Mouse (Mus musculus) forebrain, embryonic 13.5 days (tissue): ENCODE data around the gene Pif1. TPM values are rescaled to one million over a fixed set of nuclear protein-coding genes. Genes with fewer than 3 reads are reported as not detected.

Source experiments
- ATAC-seq: fragments of 200-750 bp; cut with Nextera tagmentation; 2 replicates; pipeline ENCODE4 v1.8.0; 2017
- H3K27ac ChIP-seq: fragments of 300-500 bp; sonication (generic); 2 replicates; pipeline ENCODE4 v1.5.1; 2015; ENCODE audit warnings: inconsistent platforms, mild to moderate bottlenecking, moderate library complexity
- H3K27me3 ChIP-seq: fragments of 300-500 bp; sonication (generic); 2 replicates; pipeline ENCODE4 v1.6.1; 2015; ENCODE audit warnings: mild to moderate bottlenecking, inconsistent platforms
- H3K36me3 ChIP-seq: fragments of 300-500 bp; sonication (generic); 2 replicates; pipeline ENCODE4 v1.6.1; 2015; ENCODE audit warnings: mild to moderate bottlenecking, inconsistent platforms; ENCODE audit not compliant: poor library complexity, severe bottlenecking
- H3K4me1 ChIP-seq: fragments of 300-500 bp; sonication (generic); 2 replicates; pipeline ENCODE4 v1.6.1; 2015; ENCODE audit warnings: inconsistent platforms
- H3K4me2 ChIP-seq: fragments of 300-500 bp; sonication (generic); 2 replicates; pipeline ENCODE4 v1.6.1; 2015; ENCODE audit warnings: inconsistent platforms, mild to moderate bottlenecking, moderate library complexity
- H3K4me3 ChIP-seq: fragments of 300-500 bp; sonication (generic); 2 replicates; pipeline ENCODE4 v1.5.1; 2015; ENCODE audit warnings: mild to moderate bottlenecking, inconsistent platforms
- H3K9ac ChIP-seq: fragments of 300-500 bp; sonication (generic); 2 replicates; pipeline ENCODE4 v1.6.1; 2015; ENCODE audit warnings: mild to moderate bottlenecking, inconsistent platforms
- H3K9me3 ChIP-seq: fragments of 300-500 bp; sonication (generic); replicated peaks from 2 replicates; pipeline ENCODE4 v1.6.1; 2016; ENCODE audit warnings: inconsistent platforms
- WGBS: fragments of 180-500 bp; shearing (Covaris S2); methylation state at CpG from one replicate; pipeline ENCODE4 v1.1.7; 2015; 5-methylcytosine and 5-hydroxymethylcytosine counted together
- polyA plus RNA-seq: library from polyadenylated mRNA; unstranded; fragments of >200 nt; fragmentation: Nextera tagmentation; extraction: Ambion mirVana; gene quantifications from 2 replicates; pipeline ENCODE4 v1.2.1, GENCODE M21; 2015

The Pif1 gene
- polyA plus RNA-seq, 1 experiment from 2014 or later = 21.2 TPM

DNA sequence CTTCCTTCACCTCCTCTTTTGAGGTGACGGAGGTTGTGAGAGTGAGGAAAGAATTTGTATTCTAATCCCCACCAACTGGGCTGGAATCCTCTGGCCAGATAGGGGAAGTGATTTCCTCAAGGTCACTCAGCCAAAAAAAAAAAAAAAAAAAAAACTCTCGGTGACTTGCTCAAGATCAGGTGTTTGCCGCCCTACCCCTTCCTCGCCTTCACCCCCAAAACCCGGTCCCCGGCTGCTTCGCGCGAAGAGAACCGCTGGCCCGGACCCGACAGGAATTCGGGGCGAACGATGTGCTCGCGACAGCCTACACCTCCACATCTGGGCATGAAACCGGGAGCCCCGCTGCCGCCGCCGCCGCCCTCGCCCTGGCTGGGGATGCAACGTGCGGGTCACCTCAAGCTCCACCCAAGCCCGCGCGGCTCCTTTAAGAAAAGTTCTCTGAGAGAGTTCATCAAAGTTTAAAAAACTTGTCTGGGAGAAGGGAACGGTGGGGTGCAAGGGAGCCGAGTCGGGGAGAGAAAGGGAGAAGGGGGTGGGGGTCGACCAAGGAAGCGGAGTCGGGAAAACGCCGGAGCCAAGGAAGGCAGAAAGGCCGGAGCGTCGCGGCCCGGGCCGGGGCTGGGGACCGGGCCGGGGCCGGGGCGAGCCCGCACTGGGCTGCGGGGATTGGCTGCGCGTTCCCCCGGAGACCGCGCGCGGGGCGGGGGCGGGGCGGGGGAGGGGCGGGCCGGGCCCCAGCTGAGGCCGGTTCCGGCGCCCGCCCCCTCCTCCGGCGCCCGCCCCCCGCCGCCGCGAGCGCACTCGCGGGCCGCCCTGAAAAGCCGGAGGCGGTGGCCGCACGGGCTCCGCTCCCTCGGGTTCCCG lies 43.0 kb downstream of the Pif1 start:
- H3K4me3 ChIP-seq = peak overlapping the region; percentile 65
- under 1% methylated on average over 56 of the region's 83 CpGs for WGBS
- peak overlapping the region; percentile 99 for H3K4me2 ChIP-seq
- no peaks in the 10 kb centered on the region for H3K36me3 ChIP-seq
- peaks cover 21% of the 10 kb centered on the region for H3K4me1 ChIP-seq
- no peak overlapping the region for H3K27ac ChIP-seq
- peaks cover 71% of the 10 kb centered on the region for H3K27me3 ChIP-seq
- peak overlapping the region; percentile 73 for H3K9ac ChIP-seq
- ATAC-seq = peak; percentile 84
- H3K9me3 ChIP-seq = no peaks in the 10 kb centered on the region

DNA sequence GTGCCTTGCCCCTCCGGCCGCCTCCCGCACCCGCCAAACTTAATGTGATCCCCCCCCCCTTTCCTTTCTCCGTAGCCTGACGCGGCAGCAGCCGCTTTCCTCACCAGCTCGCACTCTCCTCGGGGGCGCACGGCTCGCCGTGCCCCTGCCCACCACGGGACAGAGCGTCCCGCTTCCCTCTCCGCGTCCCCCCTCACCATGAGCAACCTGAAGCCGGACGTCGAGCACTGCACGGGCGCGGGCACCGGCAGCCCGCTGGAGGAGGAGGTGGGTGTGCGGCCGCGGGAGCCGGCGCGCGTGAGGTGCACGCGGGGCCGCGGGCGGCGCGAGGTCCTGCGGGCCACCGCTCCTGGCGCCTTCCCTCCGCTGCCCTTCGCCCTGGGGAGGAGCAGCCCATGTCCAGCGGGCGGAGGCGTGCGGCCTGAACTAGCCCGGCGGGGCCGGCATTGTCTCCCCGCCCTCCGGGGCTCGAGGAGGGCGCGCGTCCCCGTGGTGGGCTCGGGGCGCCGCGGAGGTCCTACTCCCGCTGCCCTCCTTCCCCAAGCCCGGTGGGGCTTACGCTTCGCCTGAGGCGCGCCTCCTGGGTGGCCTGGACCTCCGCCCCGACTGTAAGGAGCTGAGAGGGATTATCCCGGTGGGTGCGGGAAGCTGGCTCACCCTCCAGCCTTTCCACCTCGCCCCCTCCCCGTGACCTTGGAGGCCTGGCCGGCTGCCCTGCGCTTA lies 43.8 kb downstream of the Pif1 start:
- no peaks in the 10 kb centered on the region for H3K9me3 ChIP-seq
- under 1% methylated on average over 60 of the region's 78 CpGs for WGBS
- H3K4me2 ChIP-seq = peak overlapping the region; percentile 99
- peak overlapping the region; percentile 65 for H3K4me3 ChIP-seq
- H3K27me3 ChIP-seq = peaks cover 71% of the 10 kb centered on the region
- H3K4me1 ChIP-seq = peaks cover 21% of the 10 kb centered on the region
- peak overlapping the region; percentile 73 for H3K9ac ChIP-seq
- no peaks in the 10 kb centered on the region for H3K36me3 ChIP-seq
- H3K27ac ChIP-seq = no peak overlapping the region
- ATAC-seq = peak; percentile 80

DNA sequence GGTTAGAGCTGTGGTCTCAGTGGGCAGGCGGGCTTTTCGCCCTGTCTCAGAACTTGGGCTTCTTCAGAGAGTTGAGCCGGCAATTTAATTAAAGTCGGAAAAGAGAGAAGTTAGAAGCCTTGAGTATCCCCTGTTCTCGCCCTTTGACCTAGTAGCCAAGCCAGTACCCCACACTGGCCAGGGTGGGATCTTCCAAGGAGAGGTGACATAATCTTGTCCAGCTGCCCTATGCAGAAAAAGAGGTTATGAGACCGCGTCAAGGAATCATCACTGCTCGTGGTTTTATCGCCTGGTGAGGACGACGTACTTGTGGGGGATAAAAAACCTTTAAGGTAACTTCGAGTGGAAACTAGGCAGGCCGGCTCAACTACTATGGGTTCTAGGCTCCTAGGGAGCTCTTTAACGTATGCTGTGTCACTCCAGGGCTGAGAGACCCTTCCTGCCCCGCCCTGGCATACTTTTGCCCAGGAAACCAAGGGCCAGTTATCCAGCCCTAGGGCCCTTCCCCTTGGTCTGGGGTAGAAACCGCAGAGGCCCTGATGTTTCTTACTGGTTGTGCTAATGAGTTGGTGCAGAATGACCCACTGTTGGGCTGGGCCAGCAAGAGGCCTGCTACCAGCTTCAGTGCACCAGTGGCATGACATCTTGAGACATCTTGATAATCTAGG lies 44.5 kb downstream of the Pif1 start:
- ATAC-seq = no peak
- Histone ChIP-seq H3K4me2 (peak overlapping the region; percentile 99), H3K9me3 (no peaks in the 10 kb centered on the region), H3K4me3 (peak overlapping the region; percentile 65), H3K4me1 (peaks cover 21% of the 10 kb centered on the region), H3K27me3 (peaks cover 68% of the 10 kb centered on the region), H3K9ac (peak overlapping the region; percentile 73), H3K36me3 (no peaks in the 10 kb centered on the region), H3K27ac (no peak overlapping the region)
- 18% methylated on average over 16 of the region's 16 CpGs for WGBS

DNA sequence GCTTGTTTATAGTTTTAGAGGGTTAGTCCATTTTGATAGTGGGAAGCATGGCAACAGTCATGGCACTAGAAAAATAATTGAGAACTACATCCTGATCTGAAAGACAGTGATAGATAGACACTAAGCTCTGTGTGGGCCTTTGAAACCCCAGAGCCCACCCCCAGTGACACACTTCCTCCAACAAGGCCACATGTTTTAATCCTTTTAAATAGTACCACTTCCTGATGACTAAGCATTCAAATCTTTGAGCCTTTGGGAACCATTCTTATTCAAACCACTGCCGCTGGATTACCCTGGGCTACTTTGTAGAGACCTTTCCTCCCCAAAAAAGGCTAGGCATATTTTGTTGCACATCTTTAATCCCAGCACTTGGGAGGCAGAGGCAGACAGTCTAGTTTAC lies 48.8 kb downstream of the Pif1 start:
- peaks cover 7% of the 10 kb centered on the region for H3K4me1 ChIP-seq
- H3K27me3 ChIP-seq = peaks cover 33% of the 10 kb centered on the region
- 42% methylated on average over 1 of the region's 1 CpGs for WGBS
- H3K9me3 ChIP-seq = no peaks in the 10 kb centered on the region
- no peak overlapping the region for H3K4me2 ChIP-seq
- no peak overlapping the region for H3K9ac ChIP-seq
- no peaks in the 10 kb centered on the region for H3K36me3 ChIP-seq
- no peak overlapping the region for H3K4me3 ChIP-seq
- H3K27ac ChIP-seq = no peak overlapping the region
- ATAC-seq = no peak

DNA sequence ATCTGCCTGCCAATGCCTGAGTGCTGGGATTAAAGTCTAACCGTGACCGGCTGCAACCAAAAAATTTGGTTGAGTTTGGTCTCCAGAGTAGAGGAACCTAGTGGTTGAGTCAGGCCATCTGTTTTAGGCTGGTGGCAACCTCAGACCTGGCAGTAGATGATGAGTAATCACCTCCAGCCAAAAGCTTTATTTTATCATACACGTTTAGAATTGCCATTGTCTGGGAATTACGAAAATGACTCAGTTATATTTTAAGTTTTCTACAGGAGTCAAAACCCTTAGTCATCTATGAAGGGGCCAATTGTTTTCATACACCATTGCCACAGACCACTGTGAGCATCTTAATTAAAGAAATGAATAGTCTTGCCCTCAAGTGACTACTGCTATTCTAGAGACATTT lies 50.0 kb downstream of the Pif1 start:
- peaks cover 10% of the 10 kb centered on the region for H3K4me1 ChIP-seq
- WGBS = 82% methylated on average over 4 of the region's 4 CpGs
- no peaks in the 10 kb centered on the region for H3K36me3 ChIP-seq
- no peak overlapping the region for H3K27ac ChIP-seq
- no peak overlapping the region for H3K9ac ChIP-seq
- H3K4me2 ChIP-seq = no peak overlapping the region
- H3K9me3 ChIP-seq = no peaks in the 10 kb centered on the region
- no peak overlapping the region for H3K4me3 ChIP-seq
- ATAC-seq = no peak
- H3K27me3 ChIP-seq = peaks cover 21% of the 10 kb centered on the region

DNA sequence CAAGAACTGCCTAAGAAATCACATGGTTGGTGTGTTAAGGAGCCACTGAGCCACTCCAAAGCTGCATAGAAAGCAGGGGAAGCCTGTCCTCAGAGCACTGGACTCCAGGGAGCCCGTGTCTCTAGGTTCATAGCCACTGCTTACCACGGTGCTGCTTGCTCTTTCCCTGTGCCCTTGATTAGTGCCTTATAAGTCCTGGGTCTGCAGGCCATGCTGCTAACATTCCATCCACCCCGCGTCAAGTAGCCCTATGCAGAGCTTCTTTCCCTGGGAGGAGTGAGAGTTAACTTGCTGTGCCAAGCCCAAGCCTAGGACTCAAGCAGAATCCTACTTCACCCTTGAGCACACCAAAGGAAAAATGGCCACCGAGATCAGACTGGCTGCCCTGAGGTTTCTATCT lies 52.1 kb downstream of the Pif1 start:
- 67% methylated on average over 5 of the region's 5 CpGs for WGBS
- H3K27ac ChIP-seq = no peak overlapping the region

DNA sequence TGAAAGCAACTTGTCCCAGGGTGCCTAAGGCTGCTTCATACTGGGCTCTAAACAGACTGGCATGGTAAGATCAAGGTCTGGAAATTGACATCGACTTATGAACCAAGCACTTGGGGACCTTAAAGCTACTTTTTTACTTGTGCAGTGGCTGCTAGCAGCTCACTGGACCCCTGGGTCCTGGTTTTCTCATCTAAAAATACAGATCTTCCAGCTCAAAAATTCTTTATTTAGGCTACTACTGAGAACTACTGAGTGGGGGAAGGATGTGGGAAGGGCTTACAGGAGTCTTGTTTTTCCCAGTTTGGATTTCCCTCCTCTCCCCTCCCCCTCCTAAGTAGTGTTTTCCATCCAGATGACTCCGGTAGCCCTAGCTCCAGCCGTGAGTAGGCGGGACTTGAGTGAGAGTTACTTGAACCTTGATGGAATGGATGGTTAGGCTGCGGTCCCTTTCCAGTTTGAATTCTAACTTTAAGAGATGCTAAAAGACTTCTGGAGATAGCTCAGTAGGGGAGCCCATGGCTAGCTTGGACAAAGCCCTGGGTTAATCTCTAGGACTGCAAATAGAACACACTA lies 54.0 kb downstream of the Pif1 start:
- no peaks in the 10 kb centered on the region for H3K9me3 ChIP-seq
- 10% methylated on average over 5 of the region's 5 CpGs for WGBS
- no peak overlapping the region for H3K9ac ChIP-seq
- peaks cover 10% of the 10 kb centered on the region for H3K4me1 ChIP-seq
- no peak overlapping the region for H3K4me2 ChIP-seq
- no peak overlapping the region for H3K27ac ChIP-seq
- H3K27me3 ChIP-seq = 0 out of 2 replicates have a peak, but pooled peaks cover 2% of the 10 kb centered on the region
- no peaks in the 10 kb centered on the region for H3K36me3 ChIP-seq
- H3K4me3 ChIP-seq = no peak overlapping the region
- ATAC-seq = no peak

More for the DNA sequence above, 52.1 kb downstream of the Pif1 start:
- H3K4me1 ChIP-seq = peaks cover 10% of the 10 kb centered on the region
- 0 out of 2 replicates have a peak, but pooled peaks cover 2% of the 10 kb centered on the region for H3K27me3 ChIP-seq
- no peak overlapping the region for H3K9ac ChIP-seq
- ATAC-seq = no peak
- no peaks in the 10 kb centered on the region for H3K36me3 ChIP-seq
- H3K4me3 ChIP-seq = no peak overlapping the region
- H3K9me3 ChIP-seq = no peaks in the 10 kb centered on the region
- no peak overlapping the region for H3K4me2 ChIP-seq

DNA sequence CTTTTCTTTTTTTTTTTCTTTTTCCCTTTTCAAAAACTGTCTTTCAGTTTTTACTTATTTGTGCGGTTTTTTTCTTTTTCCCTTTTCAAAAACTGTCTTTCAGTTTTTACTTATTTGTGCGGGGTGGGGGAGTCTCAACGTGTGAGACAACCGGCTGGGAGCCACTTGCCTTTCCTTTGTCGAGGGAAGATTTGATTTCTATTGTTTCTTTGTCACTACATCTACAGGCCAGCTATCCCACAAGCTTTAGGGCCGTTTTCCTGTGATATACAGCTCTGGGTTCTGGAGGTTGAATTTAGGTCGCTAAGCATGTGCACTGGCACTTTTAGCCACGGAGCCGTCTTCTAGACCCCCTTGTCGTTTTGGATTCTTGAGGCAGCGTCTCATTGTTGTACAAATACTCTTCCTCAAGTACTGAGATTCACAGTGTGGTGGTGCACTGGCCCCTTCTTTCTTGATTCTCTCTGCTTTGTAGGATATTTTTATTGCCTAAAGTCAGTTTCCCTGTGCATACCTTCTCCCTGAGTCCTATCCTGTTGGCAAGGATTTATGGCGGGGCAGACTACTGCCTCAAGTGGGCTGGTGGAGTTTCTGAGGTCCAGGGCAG lies 54.6 kb downstream of the Pif1 start:
- H3K4me1 ChIP-seq = peaks cover 10% of the 10 kb centered on the region
- H3K27me3 ChIP-seq = 0 out of 2 replicates have a peak, but pooled peaks cover 2% of the 10 kb centered on the region
- H3K4me2 ChIP-seq = no peak overlapping the region
- H3K9me3 ChIP-seq = no peaks in the 10 kb centered on the region
- H3K36me3 ChIP-seq = no peaks in the 10 kb centered on the region
- WGBS = 7% methylated on average over 12 of the region's 12 CpGs
- ATAC-seq = no peak
- no peak overlapping the region for H3K27ac ChIP-seq
- no peak overlapping the region for H3K4me3 ChIP-seq
- no peak overlapping the region for H3K9ac ChIP-seq

DNA sequence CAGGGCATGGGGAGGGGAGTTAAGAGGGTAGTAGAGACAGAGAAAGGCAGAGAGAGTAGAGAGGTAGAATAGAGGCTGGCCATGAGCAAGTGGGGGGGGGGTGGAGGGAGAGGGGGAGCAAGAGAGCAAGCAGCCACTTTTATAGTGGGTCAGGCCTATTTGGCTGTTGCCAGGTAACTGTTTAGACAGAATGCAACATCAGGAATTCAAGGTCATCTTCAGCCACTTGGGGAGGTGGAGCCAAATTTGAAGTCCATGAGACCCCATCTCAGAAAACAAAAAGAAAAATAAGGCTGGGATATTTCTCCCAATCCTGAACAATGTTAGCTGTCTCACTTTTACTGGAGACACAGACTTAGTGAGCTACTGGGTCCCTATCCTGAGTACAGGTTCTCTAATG lies 55.6 kb downstream of the Pif1 start:
- no peak overlapping the region for H3K4me3 ChIP-seq
- no peak for ATAC-seq

DNA sequence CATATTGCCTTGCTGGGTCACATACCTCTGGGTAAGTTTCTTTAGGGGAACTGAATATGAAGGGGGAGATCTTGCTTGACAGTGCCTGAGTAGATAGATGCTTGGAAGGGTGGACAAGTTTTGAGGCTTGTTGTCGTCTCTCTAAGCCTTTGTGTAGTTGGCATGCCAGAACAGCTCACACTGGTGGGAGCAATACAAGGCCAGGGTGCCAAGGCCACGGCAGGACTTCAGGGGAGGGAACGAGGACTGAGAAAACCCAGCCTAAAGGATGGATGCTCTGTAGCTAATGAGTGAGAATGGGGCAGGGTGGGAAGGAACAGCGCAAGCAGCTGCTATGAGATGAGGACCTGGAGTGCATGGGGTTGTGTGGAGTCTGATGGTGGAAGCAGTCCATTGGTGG lies 58.0 kb downstream of the Pif1 start:
- WGBS = 85% methylated on average over 4 of the region's 4 CpGs
- Histone ChIP-seq H3K4me3 (no peak overlapping the region), H3K27ac (no peak overlapping the region), H3K4me2 (no peak overlapping the region), H3K9ac (no peak overlapping the region), H3K4me1 (peaks cover 10% of the 10 kb centered on the region), H3K36me3 (no peaks in the 10 kb centered on the region), H3K27me3 (no peaks in the 10 kb centered on the region), H3K9me3 (no peaks in the 10 kb centered on the region)
- ATAC-seq = no peak

More for the DNA sequence above, 55.6 kb downstream of the Pif1 start:
- H3K36me3 ChIP-seq = no peaks in the 10 kb centered on the region
- peaks cover 10% of the 10 kb centered on the region for H3K4me1 ChIP-seq
- no peak overlapping the region for H3K4me2 ChIP-seq
- H3K9me3 ChIP-seq = no peaks in the 10 kb centered on the region
- no peak overlapping the region for H3K27ac ChIP-seq
- no peak overlapping the region for H3K9ac ChIP-seq
- H3K27me3 ChIP-seq = no peaks in the 10 kb centered on the region
